In the genomic region with DNA sequence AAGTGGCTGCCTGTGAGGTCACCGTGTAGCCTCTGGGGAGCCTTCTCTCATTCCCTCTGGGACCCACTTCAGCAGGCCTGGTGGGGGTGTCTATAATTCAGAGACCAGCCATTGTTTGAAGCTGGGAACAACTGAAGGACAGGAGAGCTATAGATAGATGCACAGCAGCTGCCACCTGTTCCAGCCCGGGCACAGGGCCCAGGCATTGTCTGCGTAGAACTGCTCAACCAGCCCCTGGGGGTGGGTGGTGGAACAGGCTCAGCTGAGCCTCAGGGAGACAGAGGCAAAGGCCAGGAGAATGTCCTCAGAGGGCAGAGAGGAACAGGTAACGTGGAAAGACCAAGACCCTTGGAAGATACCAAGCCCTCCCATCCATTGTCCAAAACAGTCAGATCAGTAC, we compare ENCODE assay signal across 11 mouse cellular contexts. TPM values are rescaled to one million over a fixed set of nuclear protein-coding genes. Genes with fewer than 3 reads are reported as not detected.
DNase-seq lines count a peak whose midpoint lies in the region; ATAC-seq and TF ChIP-seq lines count a peak whose summit lies in the region.
"Had no signal": no experiment of that assay in that cellular context is flagged by ENCODE, and none has a peak within 500 bp of the region (broad histone marks: within the 10 kb centered on the region; RNA-seq: fewer than 3 reads in every experiment).

No protein-coding gene starts in this region.

- ATAC-seq in frontal cortex, adult (ENCODE audit: low TSS enrichment) = peak; percentile 62
- peak; percentile 72 for ATAC-seq in heart, embryonic 15.5 days (replicated peaks; ENCODE audit: insufficient number of reproducible peaks, insufficient read depth, low FRiP score, low read depth)
- ATAC-seq in limb, embryonic 14.5 days (ENCODE audit: low FRiP score, low read depth) = peak; percentile 71

- H3K36me3 ChIP-seq in heart, embryonic 15.5 days = no peaks in the 10 kb centered on the region
- H3K36me3 ChIP-seq in limb, embryonic 14.5 days (ENCODE audit: control insufficient read depth, insufficient read depth, low read length) = no peaks in the 10 kb centered on the region
- H3K36me3 ChIP-seq: hindbrain, embryonic 12.5 days had no signal

- no peak for TF ChIP-seq POLR2A in limb, embryonic 14.5 days (IDR thresholded peaks at IDR 0.05; ENCODE audit: borderline replicate concordance, extremely low read depth, insufficient read depth, insufficient read length)

- H3K4me1 ChIP-seq in heart, embryonic 15.5 days (replicated peaks) = peaks cover 36% of the 10 kb centered on the region
- H3K4me1 ChIP-seq in limb, embryonic 14.5 days (ENCODE audit: control insufficient read depth, insufficient read depth, low read length) = no peaks in the 10 kb centered on the region
- H3K4me1 ChIP-seq: hindbrain, embryonic 12.5 days had no signal

- H3K27ac ChIP-seq in heart, embryonic 15.5 days = peak overlapping the region; percentile 92
- H3K27ac ChIP-seq in limb, embryonic 14.5 days (replicated peaks; ENCODE audit: low read depth, low read length) = no peak overlapping the region
- H3K27ac ChIP-seq: hindbrain, embryonic 12.5 days; kidney, postnatal 0 days had no signal

- DNase-seq in frontal cortex, postnatal 14 days (ENCODE audit: low spot score in 2 of 2) = no peak
- DNase-seq in cerebellum, adult 18-20 months = peak; percentile 77 to 84
- DNase-seq in limb, embryonic 14.5 days (ENCODE audit: low spot score) = peak; percentile 52
- DNase-seq in lung, postnatal 14 days = no peak
- DNase-seq in kidney, postnatal 36 days = no peak
- DNase-seq in gastrocnemius, adult 8-10 months (ENCODE audit: low spot score in 2 of 2) = no peak
- DNase-seq: lung, embryonic 14.5 days had no signal

- no peak overlapping the region for H3K4me3 ChIP-seq in heart, embryonic 15.5 days
- H3K4me3 ChIP-seq in limb, embryonic 14.5 days (replicated peaks; ENCODE audit: low read length) = no peak overlapping the region
- H3K4me3 ChIP-seq: hindbrain, embryonic 12.5 days had no signal

- 0 out of 2 replicates have a peak overlapping the region, but pooled peaks have one; percentile 27 for H3K9ac ChIP-seq in heart, embryonic 15.5 days
- H3K9ac ChIP-seq in limb, embryonic 14.5 days (ENCODE audit: low read depth, low read length, severe bottlenecking) = no peak overlapping the region
- H3K9ac ChIP-seq: hindbrain, embryonic 12.5 days; lung, embryonic 14.5 days had no signal

- no peaks in the 10 kb centered on the region for H3K9me3 ChIP-seq in heart, embryonic 15.5 days (replicated peaks)
- no peaks in the 10 kb centered on the region for H3K9me3 ChIP-seq in limb, embryonic 14.5 days (ENCODE audit: control insufficient read depth, low read length)
- H3K9me3 ChIP-seq: hindbrain, embryonic 12.5 days had no signal

- no peaks in the 10 kb centered on the region for H3K27me3 ChIP-seq in heart, embryonic 15.5 days
- H3K27me3 ChIP-seq in limb, embryonic 14.5 days (ENCODE audit: control insufficient read depth, insufficient read depth, low read length) = no peaks in the 10 kb centered on the region

- peak overlapping the region; percentile 44 for H3K4me2 ChIP-seq in heart, embryonic 15.5 days
- no peak overlapping the region for H3K4me2 ChIP-seq in limb, embryonic 14.5 days (replicated peaks; ENCODE audit: low read depth, low read length, severe bottlenecking)
- H3K4me2 ChIP-seq: hindbrain, embryonic 12.5 days; lung, embryonic 14.5 days had no signal

- WGBS in heart, embryonic 15.5 days = 51% methylated on average over 4 of the region's 4 CpGs
- 83% methylated on average over 4 of the region's 4 CpGs for WGBS in limb, embryonic 14.5 days

RNA-seq across cellular contexts. Expression of a gene that starts 4.7 kb away (rescaled TPM):
- polyA plus RNA-seq in heart, embryonic 15.5 days (2015; fragmentation: Nextera tagmentation; extraction: Ambion mirVana) = 21.1 and 21.8 TPM in 2 replicates
- 21.9 and 27.0 TPM in 2 replicates for polyA plus RNA-seq in limb, embryonic 14.5 days (2012; rRNA removed)
- polyA plus RNA-seq in limb, embryonic 14.5 days (2014; fragmentation: Nextera tagmentation; extraction: Ambion mirVana) = 3.6 and 5.0 TPM in 2 replicates
- total RNA-seq in gastrocnemius, adult 8-10 months (2022) = 1 to 10 TPM; 2.8 to 4.8 (median 3.3) TPM

RNA-seq across cellular contexts. Expression of a gene that starts 13.8 kb away (rescaled TPM):
- 20.0 and 26.9 TPM in 2 replicates for polyA plus RNA-seq in heart, embryonic 15.5 days (2015; fragmentation: Nextera tagmentation; extraction: Ambion mirVana)
- 16.3 and 21.3 TPM in 2 replicates for polyA plus RNA-seq in limb, embryonic 14.5 days (2012; rRNA removed)
- 24.9 and 28.7 TPM in 2 replicates for polyA plus RNA-seq in limb, embryonic 14.5 days (2014; fragmentation: Nextera tagmentation; extraction: Ambion mirVana)
- 1 to 10 TPM; 5.2 to 6.2 (median 5.6) TPM for total RNA-seq in gastrocnemius, adult 8-10 months (2022)

Comparison
In these comparisons a context has a peak if more than half of its experiments do, and no peak if none do; other contexts are left out.
1. DNase-seq: peak in cerebellum, adult 18-20 months (2 of 2) and limb, embryonic 14.5 days (single experiment); none in frontal cortex, postnatal 14 days (0 of 2), lung, postnatal 14 days (single experiment), kidney, postnatal 36 days (0 of 2) and gastrocnemius, adult 8-10 months (0 of 2).
2. Peak in every context shown above with its lines, with median percentiles within 50 percentile points of each other: ATAC-seq.